Mouse (Mus musculus): Measurements from ENCODE around the gene Lrp3. TPM values are rescaled to one million over a fixed set of nuclear protein-coding genes. Genes with fewer than 3 reads are reported as not detected.

Lrp3 gene
- polyA plus RNA-seq, 1 experiment: not detected

DNA sequence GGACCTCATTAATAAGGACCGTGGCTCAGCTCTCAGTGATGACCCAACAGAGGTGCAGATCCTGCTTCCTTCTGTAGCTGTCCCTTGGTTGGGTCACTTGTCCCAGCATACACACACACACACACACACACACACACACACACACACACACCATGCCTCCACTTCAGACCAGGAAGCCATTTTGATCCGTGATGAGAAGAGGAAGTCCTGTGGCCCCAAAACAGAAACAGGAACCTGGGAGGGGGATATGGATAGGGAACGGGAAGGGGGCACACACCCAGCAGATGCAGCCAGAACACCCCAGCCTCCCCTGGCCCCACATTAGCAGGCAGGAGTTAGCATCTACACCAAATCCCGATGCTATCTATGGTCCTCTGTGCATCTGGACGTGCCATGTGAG is 64.4 kb downstream of the Lrp3 start:
- Histone ChIP-seq H3ac (ENCODE audit: control insufficient read depth, insufficient read length) (no peak overlapping the region), H3K4me3 (no peak overlapping the region), H3K4me2 (ENCODE audit: low read depth) (no peak overlapping the region), H3K36me3 (ENCODE audit: control insufficient read depth, insufficient read depth) (no peaks in the 10 kb centered on the region), H3K79me2 (ENCODE audit: control insufficient read depth, insufficient read depth) (no peaks in the 10 kb centered on the region), H3K27me3 (ENCODE audit: control insufficient read depth, insufficient read depth, insufficient read length) (no peaks in the 10 kb centered on the region)
- TF ChIP-seq POLR2A (IDR thresholded peaks at IDR 0.05; ENCODE audit: insufficient read length, low read depth) (no peak), USF1 (IDR thresholded peaks at IDR 0.05; ENCODE audit: low read depth) (no peak), SRF (IDR thresholded peaks at IDR 0.05; ENCODE audit: control insufficient read depth, insufficient read length, low read depth) (no peak), MYOD1 (IDR thresholded peaks at IDR 0.05; ENCODE audit: control insufficient read depth in 1 of 3, insufficient read length in 2 of 3, low read depth in 2 of 3) (no peak), MAX (IDR thresholded peaks at IDR 0.05; ENCODE audit: low read depth) (no peak), REST (IDR thresholded peaks at IDR 0.05; ENCODE audit: insufficient read depth, insufficient read length) (no peak), E2F4 (IDR thresholded peaks at IDR 0.05; ENCODE audit: insufficient read depth) (no peak), TCF12 (IDR thresholded peaks at IDR 0.05; ENCODE audit: insufficient read depth, poor library complexity, severe bottlenecking) (no peak), CEBPB (IDR thresholded peaks at IDR 0.05; ENCODE audit: insufficient read depth, poor library complexity, severe bottlenecking) (no peak), MYOG (IDR thresholded peaks at IDR 0.05; ENCODE audit: control insufficient read depth in 1 of 3, insufficient read depth in 1 of 3, insufficient read length in 2 of 3, low read depth in 2 of 3) (no peak), POLR2AphosphoS2 (IDR thresholded peaks at IDR 0.05; ENCODE audit: insufficient read length, low read depth) (no peak), TCF3 (IDR thresholded peaks at IDR 0.05; ENCODE audit: insufficient read length, low read depth) (no peak)

Other genes starting within 250 kb of the Lrp3 start
- 25.0 TPM for gene Cebpg, start 158.9 kb downstream of the Lrp3 start, polyA plus RNA-seq (2012; fragmentation: generic; extraction: Trizol)
- 7.7 TPM for gene Cebpa, start 96.2 kb downstream of the Lrp3 start, polyA plus RNA-seq (2012; fragmentation: generic; extraction: Trizol)
- not detected for gene Slc7a10, start 29.1 kb downstream of the Lrp3 start, polyA plus RNA-seq (2012; fragmentation: generic; extraction: Trizol)
- 4.8 TPM for gene Gpatch1, start 102.9 kb upstream of the Lrp3 start, polyA plus RNA-seq (2012; fragmentation: generic; extraction: Trizol)
- 0.66 TPM for gene Rhpn2, start 118.7 kb upstream of the Lrp3 start, polyA plus RNA-seq (2012; fragmentation: generic; extraction: Trizol)
- gene Faap24, start 181.3 kb upstream of the Lrp3 start, polyA plus RNA-seq (2012; fragmentation: generic; extraction: Trizol): 6.8 TPM
- 14.7 TPM for gene Cep89, start 181.5 kb upstream of the Lrp3 start, polyA plus RNA-seq (2012; fragmentation: generic; extraction: Trizol)
- gene Slc7a9, start 233.3 kb upstream of the Lrp3 start, polyA plus RNA-seq (2012; fragmentation: generic; extraction: Trizol): not detected